Mouse (Mus musculus): ENCODE measurements around the gene Sdhaf2.

- TF ChIP-seq CTCF (IDR thresholded peaks at IDR 0.05; ENCODE audit: low read depth) (no peak), EP300 (IDR thresholded peaks at IDR 0.05; ENCODE audit: low read depth) (no peak)
Measured at GRCm38 (mm10) chr19:10500581-10500980, 25.4 kb downstream of the Sdhaf2 start.

Measured in liver, postnatal 0 days (tissue).